Mouse (Mus musculus) CH12.LX (cell line): ENCODE results near the gene Cpsf6. TPM values are rescaled to one million over a fixed set of nuclear protein-coding genes. Genes with fewer than 3 reads are reported as not detected.

Source experiments
- DNase-seq: peaks from one replicate; pipeline ENCODE4 v3.0.0-alpha.2; 2013; ENCODE audit errors: extremely low read depth
- H3K27ac ChIP-seq: 2 replicates; pipeline ENCODE4 v1.5.1; 2012; ENCODE audit warnings: low read depth, mild to moderate bottlenecking, control low read depth, moderate library complexity; ENCODE audit not compliant: insufficient read depth
- H3K27me3 ChIP-seq: replicated peaks from 2 replicates; pipeline ENCODE3; 2012; ENCODE audit warnings: inconsistent platforms
- H3K36me3 ChIP-seq, 2 experiments: replicated peaks in 1 of 2; 2 replicates each; pipeline versions ENCODE3 to v1.6.1; 2012; ENCODE audit warnings: inconsistent platforms in 1 of 2, low read length in 1 of 2, mild to moderate bottlenecking in 1 of 2, mixed read lengths in 1 of 2, moderate library complexity in 1 of 2; ENCODE audit not compliant: control insufficient read depth in 1 of 2, insufficient read depth in 1 of 2
- H3K4me1 ChIP-seq, 2 experiments: 2 replicates each; pipeline ENCODE4 v1.6.1; 2012; ENCODE audit warnings: inconsistent platforms in 1 of 2, moderate library complexity in 1 of 2; ENCODE audit not compliant: insufficient read depth in 2 of 2, control insufficient read depth in 1 of 2
- H3K4me2 ChIP-seq: 2 replicates; pipeline ENCODE4 v1.6.1; 2012; ENCODE audit warnings: low read depth, mild to moderate bottlenecking, control low read depth; ENCODE audit not compliant: poor library complexity, insufficient read depth, severe bottlenecking
- H3K4me3 ChIP-seq, 3 experiments: fragments of 150-350 bp in 1 of 3; sonication (generic) in 1 of 3; replicated peaks in 1 of 3; 2 replicates each; pipeline versions ENCODE3 to v1.5.1; 2011 to 2012; ENCODE audit warnings: low read depth in 2 of 3, low read length in 2 of 3, mild to moderate bottlenecking in 2 of 3, moderate library complexity in 2 of 3, control low read depth in 1 of 3, improper control_type of control experiment in 1 of 3, inconsistent platforms in 1 of 3, mixed read lengths in 1 of 3; ENCODE audit not compliant: poor library complexity in 1 of 3
- H3K79me2 ChIP-seq: replicated peaks from 2 replicates; pipeline ENCODE4 v1.6.1; 2012; ENCODE audit warnings: mild to moderate bottlenecking, moderate library complexity; ENCODE audit not compliant: control insufficient read depth, poor library complexity, insufficient read depth, severe bottlenecking; ENCODE audit errors: extremely low read depth
- H3K9ac ChIP-seq: 2 replicates; pipeline ENCODE4 v1.6.1; 2012; ENCODE audit warnings: low read depth, mild to moderate bottlenecking, control low read depth, moderate library complexity; ENCODE audit not compliant: insufficient read depth
- H3K9me3 ChIP-seq: replicated peaks from 2 replicates; pipeline ENCODE3; 2012; ENCODE audit warnings: low read length, inconsistent platforms, mixed read lengths
- CHD1 ChIP-seq: IDR thresholded peaks from 2 replicates; pipeline ENCODE4 v1.6.1; 2012; ENCODE audit warnings: low read depth, low read length, improper control_type of control experiment, inconsistent platforms
- CHD2 ChIP-seq: IDR thresholded peaks from 2 replicates; pipeline ENCODE4 v1.6.1; 2011; ENCODE audit warnings: low read length, improper control_type of control experiment
- CTCF ChIP-seq, 2 experiments: IDR thresholded peaks in 1 of 2; conservative IDR thresholded peaks in 1 of 2; 2 replicates each; pipeline ENCODE4 v1.5.1; 2011 to 2012; ENCODE audit warnings: low read depth in 2 of 2, low read length in 2 of 2, improper control_type of control experiment in 1 of 2, inconsistent platforms in 1 of 2, mild to moderate bottlenecking in 1 of 2, moderate library complexity in 1 of 2
- E2F4 ChIP-seq: IDR thresholded peaks from 2 replicates; pipeline ENCODE4 v1.6.1; 2011; ENCODE audit warnings: low read depth, low read length, improper control_type of control experiment; ENCODE audit not compliant: insufficient replicate concordance
- EP300 ChIP-seq: IDR thresholded peaks from 2 replicates; pipeline ENCODE4 v1.6.1; 2011; ENCODE audit warnings: low read length, improper control_type of control experiment
- ETS1 ChIP-seq: conservative IDR thresholded peaks from 2 replicates; pipeline ENCODE4 v1.6.1; 2012; ENCODE audit warnings: low read depth, mild to moderate bottlenecking, inconsistent platforms, low read length, improper control_type of control experiment, moderate library complexity
- JUN ChIP-seq: IDR thresholded peaks from 2 replicates; pipeline ENCODE4 v1.6.1; 2011; ENCODE audit warnings: low read depth, mild to moderate bottlenecking, low read length, improper control_type of control experiment, moderate library complexity; ENCODE audit not compliant: insufficient read depth
- JUND ChIP-seq: conservative IDR thresholded peaks from 2 replicates; pipeline ENCODE4 v1.6.1; 2011; ENCODE audit warnings: low read depth, low read length, improper control_type of control experiment
- KAT2A ChIP-seq: IDR thresholded peaks from 2 replicates; pipeline ENCODE4 v1.6.1; 2012; ENCODE audit warnings: low read length, improper control_type of control experiment, inconsistent platforms; ENCODE audit not compliant: insufficient replicate concordance
- MAFK ChIP-seq: IDR thresholded peaks from 2 replicates; pipeline ENCODE4 v1.6.1; 2011; ENCODE audit warnings: low read length, improper control_type of control experiment; ENCODE audit not compliant: insufficient replicate concordance
- MAX ChIP-seq: IDR thresholded peaks from 2 replicates; pipeline ENCODE4 v1.6.1; 2011; ENCODE audit warnings: low read length, improper control_type of control experiment
- MAZ ChIP-seq: IDR thresholded peaks from 2 replicates; pipeline ENCODE4 v1.6.1; 2012; ENCODE audit warnings: low read depth, mild to moderate bottlenecking, inconsistent platforms, low read length, improper control_type of control experiment, moderate library complexity
- MXI1 ChIP-seq: IDR thresholded peaks from 2 replicates; pipeline ENCODE4 v1.6.1; 2011; ENCODE audit warnings: mild to moderate bottlenecking, low read depth, low read length, improper control_type of control experiment
- MYC ChIP-seq: IDR thresholded peaks from 2 replicates; pipeline ENCODE4 v1.6.1; 2011; ENCODE audit warnings: low read depth, mild to moderate bottlenecking, improper control_type of control experiment, low read length
- NELFE ChIP-seq: IDR thresholded peaks from 2 replicates; pipeline ENCODE4 v1.6.1; 2011; ENCODE audit warnings: low read depth, low read length, improper control_type of control experiment
- NRF1 ChIP-seq: IDR thresholded peaks from 2 replicates; pipeline ENCODE4 v1.6.1; 2014; ENCODE audit warnings: low read depth, mild to moderate bottlenecking, inconsistent platforms, low read length, improper control_type of control experiment, moderate library complexity
- RCOR1 ChIP-seq: conservative IDR thresholded peaks from 2 replicates; pipeline ENCODE4 v1.6.1; 2012; ENCODE audit warnings: low read depth, mild to moderate bottlenecking, inconsistent platforms, low read length, improper control_type of control experiment
- SIN3A ChIP-seq: IDR thresholded peaks from 2 replicates; pipeline ENCODE4 v1.6.1; 2012; ENCODE audit warnings: low read length, improper control_type of control experiment, inconsistent platforms
- SMC3 ChIP-seq: IDR thresholded peaks from 2 replicates; pipeline ENCODE4 v1.6.1; 2011; ENCODE audit warnings: low read depth, low read length, improper control_type of control experiment
- TBP ChIP-seq: conservative IDR thresholded peaks from 2 replicates; pipeline ENCODE4 v1.6.1; 2011; ENCODE audit warnings: low read depth, low read length, improper control_type of control experiment
- UBTF ChIP-seq: IDR thresholded peaks from 2 replicates; pipeline ENCODE4 v1.6.1; 2012; ENCODE audit warnings: low read depth, mild to moderate bottlenecking, inconsistent platforms, low read length, improper control_type of control experiment, moderate library complexity
- USF1 ChIP-seq: IDR thresholded peaks from 2 replicates; pipeline ENCODE4 v1.6.1; 2014; ENCODE audit warnings: low read depth, mild to moderate bottlenecking, inconsistent platforms, low read length, improper control_type of control experiment
- USF2 ChIP-seq: conservative IDR thresholded peaks from 2 replicates; pipeline ENCODE4 v1.6.1; 2011; ENCODE audit warnings: low read depth, low read length, improper control_type of control experiment
- ZC3H11A ChIP-seq: IDR thresholded peaks from 2 replicates; pipeline ENCODE4 v1.6.1; 2012; ENCODE audit warnings: low read depth, mild to moderate bottlenecking, inconsistent platforms, low read length, improper control_type of control experiment
- ZKSCAN1 ChIP-seq: IDR thresholded peaks from 2 replicates; pipeline ENCODE4 v1.6.1; 2012; ENCODE audit warnings: low read depth, inconsistent platforms, low read length, improper control_type of control experiment, borderline replicate concordance
- dilution Hi-C: fragments of 300-500 bp; cut with MboI; formaldehyde crosslinking; loops from 2 replicates; pipeline ENCODE4 v1.14.3; 2020; ENCODE audit warnings: low sequenced_read_pairs; ENCODE audit not compliant: extremely low pct_unique_long_range_greater_than_20kb, extremely low pct_ligation_motif_present
- in situ Hi-C: fragments of 300-500 bp; cut with MboI; formaldehyde crosslinking; loops from 3 replicates; pipeline ENCODE4 v1.14.3; 2019; ENCODE audit warnings: low sequenced_read_pairs, low pct_ligation_motif_present, low pct_unique_long_range_greater_than_20kb, mixed read lengths
- polyA plus RNA-seq: library from polyadenylated mRNA; unstranded; fragments of >175 nt; gene quantifications from 2 replicates; pipeline ENCODE4 v1.2.1, GENCODE M21; 2012; ENCODE audit warnings: low read depth; ENCODE audit not compliant: insufficient read length
- total RNA-seq, 2 experiments: library from RNA; depleted of rRNA; stranded (reverse); fragments of 300-350 nt in 1 of 2; fragments of >200 nt in 1 of 2; gene quantifications; 2 replicates each; pipeline ENCODE4 v1.2.3; 2012 to 2014

Gene Cpsf6
- total and polyA plus RNA-seq, 3 experiments, result 87.6 to 114 (median 99.5) TPM

DNA sequence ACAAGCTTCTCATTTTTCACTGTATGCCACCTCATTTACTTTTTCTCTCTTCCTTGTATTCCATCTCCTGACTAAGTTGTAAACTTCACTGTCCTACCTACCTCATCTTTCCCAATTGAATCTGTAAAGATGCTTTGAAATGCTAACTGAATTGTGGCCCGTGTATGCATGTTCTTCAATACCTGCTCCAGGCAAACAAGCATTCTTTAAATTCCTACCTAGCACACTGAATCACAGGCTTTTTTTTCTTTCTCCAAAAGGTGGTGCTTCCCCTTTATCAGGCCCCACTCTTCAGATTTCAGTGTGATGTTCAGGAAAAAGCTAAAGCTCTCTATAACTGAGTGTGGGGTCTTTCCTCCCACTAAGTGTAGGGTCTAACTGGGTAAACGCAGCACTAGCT is 37.4 kb downstream of the Cpsf6 start:
- H3K36me3 ChIP-seq, result peaks cover 3 to 49% of the 10 kb centered on the region in 2 experiments
- TF ChIP-seq ZKSCAN1, result no peak
- TF ChIP-seq CHD1, result no peak
- TF ChIP-seq ETS1, result no peak
- no peak for TF ChIP-seq JUND
- no peak for TF ChIP-seq CTCF (conservative IDR thresholded peaks at IDR 0.05 in 1 of 2, IDR thresholded peaks at IDR 0.05 in 1 of 2; ENCODE audit: low read depth in 2 of 2, low read length in 2 of 2)
- TF ChIP-seq E2F4, result no peak
- no peak for TF ChIP-seq CHD2
- TF ChIP-seq SMC3, result no peak
- TF ChIP-seq MAFK, result no peak
- TF ChIP-seq MYC, result no peak
- no peak for TF ChIP-seq EP300
- no peak for TF ChIP-seq JUN
- TF ChIP-seq NELFE, result no peak
- TF ChIP-seq RCOR1, result no peak
- TF ChIP-seq MAX, result no peak
- no peak for TF ChIP-seq MXI1
- no peak for TF ChIP-seq TBP
- no peak for TF ChIP-seq KAT2A
- TF ChIP-seq MAZ, result no peak
- no peak overlapping the region for H3K27ac ChIP-seq
- no peak for DNase-seq
- in situ Hi-C loops, result no loop called here
- dilution Hi-C loops, result no loop called here
- H3K9ac ChIP-seq, result no peak overlapping the region
- H3K4me3 ChIP-seq, result no peak overlapping the region
- H3K9me3 ChIP-seq, result no peaks in the 10 kb centered on the region
- no peaks in the 10 kb centered on the region; the same call in 1 of the 2 replicates for H3K79me2 ChIP-seq
- H3K4me2 ChIP-seq, result no peak overlapping the region
- H3K27me3 ChIP-seq, result no peaks in the 10 kb centered on the region
- H3K4me1 ChIP-seq, result peaks cover 0 to 3% of the 10 kb centered on the region in 2 experiments; a peak in 1 of 4 replicates

- no peak overlapping the region for H3K27ac ChIP-seq
- H3K9me3 ChIP-seq, result no peaks in the 10 kb centered on the region
- in situ Hi-C loops, result no loop called here
- no peak overlapping the region for H3K4me3 ChIP-seq
- no peak for TF ChIP-seq CHD2
- no peak for TF ChIP-seq USF2
- TF ChIP-seq JUN, result no peak
- no peak for TF ChIP-seq SIN3A
- no peak for TF ChIP-seq ZC3H11A
- no peak for TF ChIP-seq E2F4
- no peak for TF ChIP-seq USF1
- no peak for TF ChIP-seq UBTF
- no peak for TF ChIP-seq CHD1
- no peak for TF ChIP-seq SMC3
- no peak for TF ChIP-seq NRF1
- no peak for TF ChIP-seq JUND
- TF ChIP-seq MYC, result no peak
- TF ChIP-seq TBP, result no peak
- no peak for TF ChIP-seq MAX
- H3K36me3 ChIP-seq, result peaks cover 0 to 38% of the 10 kb centered on the region in 2 experiments
- no peaks in the 10 kb centered on the region for H3K27me3 ChIP-seq
- dilution Hi-C loops, result no loop called here
- H3K4me1 ChIP-seq, result peaks cover 0 to 13% of the 10 kb centered on the region in 2 experiments; a peak in 2 of 4 replicates
- H3K79me2 ChIP-seq, result no peaks in the 10 kb centered on the region
- no peak overlapping the region for H3K9ac ChIP-seq
- DNase-seq, result no peak
- H3K4me2 ChIP-seq, result no peak overlapping the region
Measured at GRCm38 (mm10) chr10:117341029-117341428, 38.8 kb downstream of the Cpsf6 start.
